Mouse (Mus musculus) cortical plate, adult 2 months (tissue): ENCODE data around the gene Prickle4. TPM values are rescaled to one million over a fixed set of nuclear protein-coding genes. Genes with fewer than 3 reads are reported as not detected.

Source experiments
- H3K27ac ChIP-seq: fragments of 200-500 bp; 2 replicates; pipeline ENCODE4 v1.5.1; 2012; ENCODE audit warnings: low read length, control low read depth, inconsistent platforms; ENCODE audit not compliant: insufficient read depth
- H3K4me1 ChIP-seq: fragments of 200-500 bp; 2 replicates; pipeline ENCODE4 v1.6.1; 2011; ENCODE audit warnings: low read length; ENCODE audit not compliant: control insufficient read depth, insufficient read depth
- H3K4me3 ChIP-seq: fragments of 200-500 bp; 2 replicates; pipeline ENCODE4 v1.5.1; 2011; ENCODE audit warnings: mild to moderate bottlenecking, low read length, control low read depth; ENCODE audit not compliant: insufficient read depth
- CTCF ChIP-seq: fragments of 200-500 bp; IDR thresholded peaks from 2 replicates; pipeline ENCODE4 v1.5.1; 2011; ENCODE audit warnings: mild to moderate bottlenecking, control low read depth, low read length; ENCODE audit not compliant: insufficient read depth; ENCODE audit errors: extremely low read depth
- POLR2A ChIP-seq: fragments of 200-500 bp; IDR thresholded peaks from 2 replicates; pipeline ENCODE4 v1.6.1; 2011; ENCODE audit warnings: mild to moderate bottlenecking, low read length, control low read depth; ENCODE audit not compliant: insufficient read depth; ENCODE audit errors: extremely low read depth
- polyA plus RNA-seq: library from polyadenylated mRNA; depleted of rRNA; stranded (reverse); fragments of >200 nt; gene quantifications from 2 replicates; pipeline ENCODE4 v1.2.3, GENCODE M21; 2012

Gene Prickle4
- polyA plus RNA-seq, 1 experiment, result 1.3 TPM

DNA sequence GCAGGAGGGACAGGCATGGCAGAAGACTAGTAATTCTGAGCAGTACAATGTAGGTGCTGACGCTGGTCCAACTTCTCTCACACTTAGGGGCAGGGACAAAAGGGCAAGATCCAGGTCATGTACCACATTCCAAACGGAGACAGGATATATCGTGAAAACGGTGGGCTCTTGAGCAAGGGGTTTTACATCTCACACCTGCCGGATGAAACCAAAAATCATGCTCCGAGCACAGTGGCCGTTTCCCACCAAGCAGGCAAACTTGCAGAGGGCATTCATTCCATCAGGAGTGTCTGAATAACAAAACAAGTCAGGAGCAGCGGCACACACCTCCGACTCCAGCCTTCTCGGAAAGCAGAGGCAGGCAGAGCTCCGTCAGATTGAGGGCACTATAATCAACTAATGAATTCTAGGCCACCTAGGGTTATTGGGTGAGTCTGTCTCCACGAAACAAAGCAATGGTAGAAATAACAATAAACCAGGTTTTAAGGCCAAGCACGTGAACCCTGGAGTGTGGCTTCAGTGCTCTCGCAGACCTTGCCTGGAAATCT, 41.1 kb upstream of the Prickle4 start:
- Histone ChIP-seq H3K4me3 (no peak overlapping the region), H3K4me1 (no peaks in the 10 kb centered on the region), H3K27ac (no peak overlapping the region)
- TF ChIP-seq POLR2A, result no peak

DNA sequence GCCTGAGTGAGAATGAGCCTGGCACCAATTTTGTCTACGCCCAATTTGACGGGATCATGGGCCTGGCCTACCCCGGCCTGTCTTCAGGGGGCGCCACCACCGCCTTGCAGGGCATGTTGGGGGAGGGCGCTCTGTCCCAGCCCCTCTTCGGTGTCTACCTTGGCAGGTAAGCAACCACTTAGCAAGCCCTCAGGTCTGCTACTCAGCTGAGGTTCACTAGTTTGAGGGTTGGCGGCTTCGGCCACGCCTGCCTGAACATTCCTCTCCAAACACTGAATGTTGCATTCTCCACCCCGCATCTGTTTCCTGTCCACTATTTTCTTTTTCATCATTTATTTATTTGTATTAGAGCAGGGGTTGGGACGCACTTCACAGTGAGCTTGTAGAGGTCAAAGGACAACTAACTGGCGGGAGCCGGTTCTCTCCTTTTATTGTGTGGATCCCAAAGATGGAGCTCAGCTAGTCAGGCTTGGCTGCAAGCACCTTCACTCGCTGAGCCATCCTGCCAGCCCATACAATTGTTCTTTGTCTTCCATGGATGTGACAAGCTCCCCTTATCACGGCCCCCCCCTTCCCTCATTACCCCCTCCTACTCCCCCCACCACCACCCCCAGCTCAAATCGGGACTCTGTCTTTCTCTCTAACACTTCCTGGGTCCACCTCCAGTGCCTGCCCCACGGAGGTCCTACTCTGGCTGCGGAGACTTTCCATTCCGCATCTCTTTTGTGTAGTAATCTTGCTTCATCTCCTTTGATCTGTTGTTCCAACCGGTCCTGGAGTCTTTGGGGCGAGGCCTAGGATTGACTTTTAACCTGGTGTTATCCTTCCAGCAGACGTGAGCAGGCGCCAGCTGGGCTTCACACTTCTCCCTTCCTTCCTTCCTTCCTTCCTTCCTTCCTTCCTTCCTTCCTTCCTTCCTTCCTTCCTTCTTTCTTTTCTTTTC, 36.4 kb upstream of the Prickle4 start:
- no peak overlapping the region for H3K27ac ChIP-seq
- no peaks in the 10 kb centered on the region for H3K4me1 ChIP-seq
- no peak overlapping the region for H3K4me3 ChIP-seq
- TF ChIP-seq CTCF (no peak), POLR2A (no peak)

DNA sequence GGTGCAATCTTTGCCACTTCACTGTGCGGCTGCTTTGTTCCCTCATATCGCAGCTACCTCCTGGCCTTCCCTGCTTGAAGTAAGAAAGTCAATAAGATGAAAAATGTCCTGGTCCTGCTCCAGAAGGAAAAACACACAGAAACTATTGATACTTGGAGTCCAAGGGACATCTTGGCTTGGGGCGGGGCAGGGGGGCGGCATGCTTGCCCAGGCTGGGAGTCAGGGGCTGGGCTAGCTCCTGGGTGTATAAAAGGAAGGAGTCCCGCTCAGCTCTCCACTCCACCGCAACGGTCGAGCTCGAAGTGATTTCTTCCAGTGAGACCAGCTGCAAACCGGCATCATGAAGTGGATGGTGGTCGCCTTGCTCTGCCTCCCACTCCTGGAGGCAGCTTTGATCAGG, 32.0 kb upstream of the Prickle4 start, which contains the start of gene Pgc:
Pgc (plus strand) TSS at position 277 of the 400 bp plus-strand sequence.
- no peak within 1 kb of the TSS for H3K27ac ChIP-seq
- no peaks in the 10 kb centered on the region for H3K4me1 ChIP-seq
- no peak within 1 kb of the TSS for H3K4me3 ChIP-seq
- TF ChIP-seq POLR2A (no peak), CTCF (no peak)

DNA sequence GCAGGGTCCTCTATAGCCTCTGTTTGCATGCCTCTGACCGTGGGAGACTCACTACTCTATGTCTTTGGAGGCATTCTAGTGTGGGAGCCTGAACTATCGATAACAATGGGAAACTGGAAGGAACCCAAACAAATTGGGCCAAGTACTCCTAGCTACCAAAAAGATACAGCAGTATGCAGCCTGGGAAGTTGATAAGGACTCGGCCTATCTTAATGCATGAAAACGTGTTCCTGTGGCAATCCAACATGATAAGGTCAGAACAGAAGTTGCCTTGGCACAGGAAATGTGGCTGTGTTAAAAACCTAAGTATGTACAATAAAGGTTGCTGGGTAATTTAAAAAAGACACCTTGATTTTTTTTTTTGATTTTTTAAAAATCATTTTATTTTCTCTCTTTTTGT, 26.6 kb upstream of the Prickle4 start:
- no peak overlapping the region for H3K4me3 ChIP-seq
- TF ChIP-seq CTCF (no peak), POLR2A (no peak)
- H3K27ac ChIP-seq, result no peak overlapping the region
- H3K4me1 ChIP-seq, result no peaks in the 10 kb centered on the region

DNA sequence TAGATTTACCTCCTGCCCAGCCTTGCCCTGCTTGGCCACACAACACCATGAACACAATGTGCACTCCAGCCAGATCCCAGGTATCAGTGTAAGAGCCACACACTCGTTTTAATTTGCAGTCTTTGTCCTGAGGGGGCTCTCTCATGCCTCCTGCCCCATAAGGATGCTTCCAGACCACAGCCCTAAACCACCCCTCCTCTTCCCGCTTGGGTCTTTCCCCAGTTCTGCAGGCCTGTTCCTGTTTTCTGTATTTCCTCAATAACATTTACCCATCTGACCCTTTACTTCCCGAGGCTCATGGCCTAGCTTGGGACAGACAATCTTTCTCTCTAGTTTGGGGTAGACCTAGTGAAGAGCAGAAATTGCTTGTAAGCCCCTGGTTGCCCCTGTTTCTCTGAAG, 20.5 kb upstream of the Prickle4 start:
- no peak overlapping the region for H3K27ac ChIP-seq
- no peak for TF ChIP-seq POLR2A
- no peak for TF ChIP-seq CTCF
- no peak overlapping the region for H3K4me3 ChIP-seq
- H3K4me1 ChIP-seq, result no peaks in the 10 kb centered on the region

DNA sequence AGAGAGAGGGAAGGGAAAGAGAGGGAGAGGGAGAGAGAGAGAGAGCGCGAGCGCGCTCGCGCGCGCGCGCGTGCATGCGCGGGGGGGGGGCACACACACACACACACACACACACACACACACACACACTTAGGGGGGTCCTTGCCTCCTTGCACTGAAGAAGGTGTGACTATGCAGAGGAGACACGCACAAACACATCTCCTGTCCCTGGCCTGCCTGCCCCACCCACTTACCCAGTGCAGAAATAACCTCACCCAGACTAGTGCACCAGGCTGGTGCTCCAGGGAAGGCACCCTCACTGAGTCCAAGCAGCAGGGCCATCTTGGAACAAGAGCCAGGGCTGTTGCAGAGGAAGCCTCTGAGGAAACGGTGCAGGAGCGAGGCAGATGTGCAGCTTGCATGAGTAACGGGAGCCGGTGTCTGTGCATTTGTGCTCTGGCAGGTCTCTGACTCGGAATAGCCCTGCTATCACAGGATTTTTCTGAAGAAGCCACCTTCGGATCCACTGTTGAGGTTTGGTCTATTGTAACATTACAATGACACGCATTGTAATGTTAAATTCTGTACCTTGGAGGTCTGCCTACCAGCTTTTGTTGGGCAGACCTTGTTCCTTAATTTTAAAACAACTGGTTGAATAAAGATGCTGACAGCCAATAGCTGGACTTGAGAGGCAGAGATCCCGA, 18.5 kb upstream of the Prickle4 start:
- no peak overlapping the region for H3K27ac ChIP-seq
- no peak overlapping the region for H3K4me3 ChIP-seq
- H3K4me1 ChIP-seq, result no peaks in the 10 kb centered on the region
- TF ChIP-seq POLR2A (no peak), CTCF (no peak)

DNA sequence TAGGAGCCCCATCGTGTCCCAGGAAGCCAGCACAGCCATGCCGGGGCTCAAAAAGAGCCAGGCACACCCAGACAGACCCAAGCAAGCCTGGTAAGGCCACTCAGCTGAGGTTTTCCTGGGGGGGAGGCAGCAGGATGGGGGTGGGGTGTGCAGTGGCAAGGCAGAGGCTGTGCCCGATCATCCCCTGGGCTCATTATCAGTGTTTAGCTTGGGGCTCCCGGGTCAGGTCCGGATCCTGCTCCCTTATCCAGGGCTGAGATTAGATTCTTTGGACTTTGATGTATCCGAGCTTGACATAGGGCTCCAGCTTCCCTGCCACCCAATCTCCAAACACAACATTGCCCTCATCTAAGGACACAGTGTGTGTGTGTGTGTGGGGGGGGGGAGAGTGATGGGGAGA, 17.3 kb upstream of the Prickle4 start:
- no peaks in the 10 kb centered on the region for H3K4me1 ChIP-seq
- no peak for TF ChIP-seq POLR2A
- no peak for TF ChIP-seq CTCF
- H3K27ac ChIP-seq, result no peak overlapping the region
- H3K4me3 ChIP-seq, result no peak overlapping the region

DNA sequence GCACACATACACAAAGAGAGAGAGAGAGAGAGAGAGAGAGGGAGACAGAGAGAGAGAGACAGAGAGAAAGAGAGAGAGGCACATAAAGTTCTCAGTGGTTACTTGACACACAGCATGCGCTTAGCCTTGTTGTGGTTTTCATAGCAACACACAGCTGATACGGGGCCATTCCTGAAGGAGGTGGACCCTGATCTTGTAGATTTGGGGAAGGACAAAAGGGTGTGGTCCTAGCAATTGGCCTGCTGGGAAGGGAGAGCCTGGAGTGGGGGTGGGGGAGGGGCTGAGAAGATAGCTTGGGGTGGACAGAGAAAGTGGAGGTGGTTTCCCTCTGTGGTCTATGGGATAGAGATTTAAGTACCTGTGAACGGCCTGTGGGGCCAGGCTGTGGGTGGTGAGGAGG, 15.5 kb upstream of the Prickle4 start:
- Histone ChIP-seq H3K27ac (no peak overlapping the region), H3K4me1 (no peaks in the 10 kb centered on the region), H3K4me3 (no peak overlapping the region)
- TF ChIP-seq CTCF, result no peak
- TF ChIP-seq POLR2A, result no peak

DNA sequence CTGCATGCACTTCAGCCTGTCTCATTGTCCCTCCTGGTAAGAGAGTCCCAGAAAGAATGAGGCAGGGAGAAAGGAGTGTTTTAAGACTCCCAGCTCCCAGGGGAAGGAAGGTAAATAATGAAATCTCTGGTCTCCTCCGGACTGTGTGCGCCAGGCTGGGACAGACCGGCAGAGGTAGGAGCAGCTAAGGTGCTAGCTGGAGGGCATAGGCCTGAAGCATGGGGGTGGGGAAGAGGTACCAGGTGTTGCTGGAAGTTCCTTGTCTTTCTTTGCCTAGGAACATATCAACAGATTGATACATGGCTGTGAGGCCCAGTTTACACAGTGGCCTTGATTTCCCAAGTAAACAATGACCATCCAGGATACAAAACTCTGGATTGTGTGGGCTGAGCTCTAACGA, 14.4 kb upstream of the Prickle4 start:
- H3K4me3 ChIP-seq, result no peak overlapping the region
- H3K27ac ChIP-seq, result no peak overlapping the region
- no peak for TF ChIP-seq CTCF
- no peak for TF ChIP-seq POLR2A
- H3K4me1 ChIP-seq, result no peaks in the 10 kb centered on the region
